Mouse (Mus musculus): ENCODE results near the gene Bex1. TPM values are rescaled to one million over a fixed set of nuclear protein-coding genes. Genes with fewer than 3 reads are reported as not detected.
"Not testable (repeated sequence)": the region's sequence is repeated elsewhere in the genome, so short reads cannot be mapped to it uniquely, and the experiment has no call there.

Bex1 gene
- polyA plus RNA-seq (2015; fragmentation: Nextera tagmentation; extraction: Ambion mirVana), result 187 and 201 TPM in 2 replicates

DNA sequence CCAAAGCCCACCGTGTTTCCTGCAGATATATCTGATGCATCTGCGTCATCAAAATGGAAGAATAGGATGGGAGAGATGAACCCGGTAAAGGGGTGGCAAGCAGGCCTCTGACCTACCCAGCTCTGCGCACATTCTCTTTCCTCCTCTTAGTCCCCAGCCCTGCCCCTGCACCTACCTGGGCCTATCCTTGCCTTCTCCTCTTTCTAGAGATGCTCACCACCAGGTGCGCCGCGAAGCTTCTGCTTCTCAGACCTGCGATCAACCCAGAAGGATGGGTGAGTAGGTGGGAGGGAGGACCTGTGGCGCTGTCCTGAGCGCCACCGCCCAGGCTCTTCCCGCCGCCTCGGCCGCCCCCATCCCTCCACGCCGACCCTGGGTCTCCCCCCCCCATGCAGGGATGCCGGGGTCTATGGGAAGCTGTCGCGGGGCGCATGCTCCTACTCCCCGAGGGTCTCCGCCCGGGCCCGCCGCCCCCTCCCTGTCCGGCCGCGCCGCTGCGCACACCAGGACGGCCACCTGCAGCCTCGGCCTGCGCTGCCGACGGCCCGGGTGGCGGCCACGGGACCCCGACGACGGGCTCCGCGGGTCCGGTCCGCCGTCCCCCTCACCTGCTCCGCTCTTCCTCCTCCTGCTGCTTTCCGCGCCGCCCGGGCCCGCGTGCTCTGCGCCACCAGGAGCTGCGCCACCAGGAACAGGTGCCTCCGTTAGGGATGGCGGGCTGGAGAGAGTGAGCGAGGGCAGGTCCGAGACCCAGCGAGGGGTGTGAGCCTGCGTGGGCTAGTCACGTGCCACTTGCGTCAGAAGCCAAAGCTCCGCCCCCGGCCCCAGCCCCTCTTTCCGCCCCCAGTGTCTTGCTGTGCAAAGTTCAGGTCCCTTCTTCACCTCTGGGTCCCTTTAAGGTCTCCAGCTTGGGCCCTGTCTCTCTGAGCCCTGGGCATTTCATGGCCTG is at the start of gene Bex1, which contains the start of gene Tceal7:
TSS of gene Bex1 (minus strand) at position 785 of the 949 bp plus-strand sequence.
TSS of gene Tceal7 (plus strand) at position 51 of the 949 bp plus-strand sequence.
- Histone ChIP-seq H3K4me2 (peak within 1 kb of the TSS; percentile 5; the same call in 1 of the 2 replicates), H3K4me3 (replicated peaks) (peak within 1 kb of the TSS; percentile 34)
- H3K9me3 ChIP-seq (replicated peaks); H3K4me1 ChIP-seq (replicated peaks); H3K36me3 ChIP-seq (replicated peaks); H3K27me3 ChIP-seq; H3K27ac ChIP-seq (replicated peaks); H3K9ac ChIP-seq: not testable (repeated sequence)
- peak; percentile 81 for ATAC-seq (ENCODE audit: insufficient read depth)
- 25% methylated on average over 19 of the region's 67 CpGs for WGBS (ENCODE audit: insufficient replicate concordance)

- ATAC-seq (ENCODE audit: insufficient read depth), result peak; percentile 87
- Histone ChIP-seq H3K9ac (no peak overlapping the region), H3K36me3 (replicated peaks) (peaks cover 4% of the 10 kb centered on the region; the same call in 1 of the 2 replicates), H3K27me3 (no peaks in the 10 kb centered on the region), H3K4me3 (replicated peaks) (no peak overlapping the region), H3K9me3 (replicated peaks) (no peaks in the 10 kb centered on the region), H3K27ac (replicated peaks) (no peak overlapping the region; the same call in 1 of the 2 replicates), H3K4me1 (replicated peaks) (peaks cover 10% of the 10 kb centered on the region), H3K4me2 (peak overlapping the region; percentile 23; the same call in 1 of the 2 replicates)
- 28% methylated on average over 6 of the region's 6 CpGs for WGBS (ENCODE audit: insufficient replicate concordance)
Observed at GRCm38 (mm10) chrX:136252023-136252729, 36.9 kb upstream of the Bex1 start.

- Histone ChIP-seq H3K36me3 (replicated peaks) (peaks cover 4% of the 10 kb centered on the region; the same call in 1 of the 2 replicates), H3K9me3 (replicated peaks) (no peaks in the 10 kb centered on the region), H3K27ac (replicated peaks) (no peak overlapping the region), H3K27me3 (no peaks in the 10 kb centered on the region), H3K4me2 (no peak overlapping the region), H3K4me1 (replicated peaks) (peaks cover 10% of the 10 kb centered on the region), H3K9ac (no peak overlapping the region), H3K4me3 (replicated peaks) (no peak overlapping the region)
- WGBS (ENCODE audit: insufficient replicate concordance), result 59% methylated on average over 7 of the region's 7 CpGs
- ATAC-seq (ENCODE audit: insufficient read depth), result no peak
Observed at GRCm38 (mm10) chrX:136249671-136250070, 34.4 kb upstream of the Bex1 start.

DNA sequence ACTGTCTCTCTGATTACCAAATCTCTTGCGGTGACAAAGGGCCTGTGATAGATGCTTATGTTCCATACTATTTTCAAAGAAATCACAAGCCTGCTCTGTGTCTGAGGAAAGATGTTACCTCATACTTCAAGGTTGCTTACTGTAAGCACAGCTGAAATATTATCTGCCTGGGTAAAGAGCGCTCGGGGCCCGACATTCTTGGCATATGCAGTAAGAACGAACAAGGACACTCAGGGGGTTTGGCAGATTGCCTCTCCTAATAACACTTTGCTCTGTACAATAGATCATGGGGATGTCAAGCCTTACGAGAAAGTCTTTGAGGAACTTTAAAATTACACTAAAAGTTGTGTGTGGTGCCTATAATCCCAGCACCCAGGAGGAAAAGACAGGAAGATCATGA is 33.5 kb upstream of the Bex1 start:
- no peak overlapping the region for H3K4me3 ChIP-seq (replicated peaks)
- peaks cover 10% of the 10 kb centered on the region for H3K4me1 ChIP-seq (replicated peaks)
- H3K27ac ChIP-seq (replicated peaks), result no peak overlapping the region
- WGBS (ENCODE audit: insufficient replicate concordance), result 78% methylated on average over 6 of the region's 6 CpGs
- H3K27me3 ChIP-seq, result no peaks in the 10 kb centered on the region
- no peak for ATAC-seq (ENCODE audit: insufficient read depth)
- H3K9ac ChIP-seq, result no peak overlapping the region
- H3K4me2 ChIP-seq, result no peak overlapping the region
- no peaks in the 10 kb centered on the region for H3K9me3 ChIP-seq (replicated peaks)
- peaks cover 4% of the 10 kb centered on the region; the same call in 1 of the 2 replicates for H3K36me3 ChIP-seq (replicated peaks)

DNA sequence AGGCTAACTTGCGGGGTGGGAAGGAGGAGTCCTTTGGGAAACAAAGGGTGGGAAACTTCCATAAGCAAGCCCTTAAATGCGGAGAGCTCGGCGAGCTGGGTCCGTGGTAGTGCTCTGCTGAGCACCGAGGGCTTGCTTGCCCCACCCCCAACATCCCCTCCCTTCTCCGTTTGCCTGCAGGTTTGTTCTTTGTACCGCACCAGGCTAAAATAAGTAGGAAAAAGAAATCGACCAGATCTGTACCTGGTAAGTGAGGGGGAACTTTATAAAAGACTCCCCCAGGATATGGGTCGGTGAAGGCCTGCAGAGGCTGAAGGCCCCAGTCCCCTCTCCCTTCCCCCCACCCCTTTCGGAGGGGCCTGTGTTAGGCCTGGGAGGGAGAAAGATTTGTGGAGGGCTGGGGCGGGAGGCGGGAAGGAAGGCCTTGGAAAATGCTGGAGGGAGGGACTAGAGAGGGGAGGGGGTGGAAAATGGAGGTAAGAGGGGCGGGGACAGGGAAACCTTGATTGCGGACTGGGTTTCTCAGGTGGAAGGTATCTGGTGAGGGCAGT is 30.3 kb upstream of the Bex1 start:
- Histone ChIP-seq H3K9me3 (replicated peaks) (no peaks in the 10 kb centered on the region), H3K4me2 (peak overlapping the region; percentile 73), H3K27ac (replicated peaks) (peak overlapping the region; percentile 55), H3K4me1 (replicated peaks) (no peaks in the 10 kb centered on the region; the same call in 1 of the 2 replicates), H3K36me3 (replicated peaks) (peaks cover 4% of the 10 kb centered on the region; the same call in 1 of the 2 replicates), H3K9ac (peak overlapping the region; percentile 46), H3K27me3 (no peaks in the 10 kb centered on the region), H3K4me3 (replicated peaks) (peak overlapping the region; percentile 63)
- peak; percentile 69 for ATAC-seq (ENCODE audit: insufficient read depth)
- 13% methylated on average over 15 of the region's 15 CpGs for WGBS (ENCODE audit: insufficient replicate concordance)

GRCm38 (mm10) chrX:136244574-136245229 is 29.4 kb upstream of the Bex1 start, which contains the start of gene Tceal9:
Gene Tceal9 (plus strand): TSS chrX:136245079.
- WGBS (ENCODE audit: insufficient replicate concordance), result 17% methylated on average over 20 of the region's 20 CpGs
- Histone ChIP-seq H3K36me3 (replicated peaks) (peaks cover 4% of the 10 kb centered on the region; the same call in 1 of the 2 replicates), H3K9ac (peak within 1 kb of the TSS; percentile 46), H3K9me3 (replicated peaks) (no peaks in the 10 kb centered on the region), H3K27me3 (no peaks in the 10 kb centered on the region), H3K4me1 (replicated peaks) (no peaks in the 10 kb centered on the region; the same call in 1 of the 2 replicates), H3K27ac (replicated peaks) (peak within 1 kb of the TSS; percentile 55), H3K4me3 (replicated peaks) (peak within 1 kb of the TSS; percentile 63), H3K4me2 (peak within 1 kb of the TSS; percentile 73)
- peak; percentile 88 for ATAC-seq (ENCODE audit: insufficient read depth)

DNA sequence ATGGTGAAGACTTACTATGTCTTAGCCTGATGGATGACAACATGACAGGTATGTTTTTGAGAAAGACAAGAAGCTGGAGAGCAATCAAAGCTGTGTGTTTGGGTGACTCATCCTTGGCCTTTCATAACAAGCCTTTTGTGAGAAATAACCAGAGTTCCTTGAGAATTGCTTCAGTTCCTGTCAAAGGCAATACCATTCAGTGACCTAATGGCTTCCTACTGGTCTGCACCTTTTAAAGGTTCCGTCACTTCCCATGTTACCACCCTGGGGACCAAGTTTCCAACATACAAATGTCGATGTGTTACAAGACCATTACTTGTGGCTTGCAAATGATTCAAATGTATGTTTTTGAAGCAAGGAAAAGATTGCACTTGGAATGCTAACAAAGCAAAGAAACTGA is 27.9 kb upstream of the Bex1 start:
- H3K9ac ChIP-seq, result no peak overlapping the region
- no peak overlapping the region for H3K4me2 ChIP-seq
- ATAC-seq (ENCODE audit: insufficient read depth), result no peak
- 74% methylated on average over 2 of the region's 2 CpGs for WGBS (ENCODE audit: insufficient replicate concordance)
- no peak overlapping the region for H3K4me3 ChIP-seq (replicated peaks)
- H3K27ac ChIP-seq (replicated peaks), result no peak overlapping the region
- H3K27me3 ChIP-seq, result no peaks in the 10 kb centered on the region
- H3K36me3 ChIP-seq (replicated peaks), result peaks cover 4% of the 10 kb centered on the region; the same call in 1 of the 2 replicates
- no peaks in the 10 kb centered on the region; the same call in 1 of the 2 replicates for H3K4me1 ChIP-seq (replicated peaks)
- no peaks in the 10 kb centered on the region for H3K9me3 ChIP-seq (replicated peaks)

DNA sequence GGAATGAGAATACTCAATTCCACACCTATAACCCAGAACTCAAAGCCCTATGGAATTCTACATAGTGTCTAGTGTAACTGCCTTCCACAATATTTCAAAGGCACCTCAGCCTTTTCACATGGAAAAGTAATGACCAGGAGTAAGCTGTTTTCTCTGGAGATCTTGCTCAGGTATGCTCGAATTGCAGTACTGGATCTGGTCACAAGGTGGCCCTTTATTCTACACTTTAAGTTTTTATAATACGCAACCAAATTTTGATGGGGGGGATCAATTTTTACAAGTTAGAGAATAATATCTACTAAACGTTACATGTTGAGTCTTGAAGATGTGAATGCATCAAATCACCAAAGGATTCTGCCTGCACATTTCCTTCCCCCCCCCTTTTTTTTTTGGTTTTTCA is 22.8 kb upstream of the Bex1 start:
- Histone ChIP-seq H3K27me3 (no peaks in the 10 kb centered on the region), H3K4me2 (no peak overlapping the region), H3K27ac (replicated peaks) (no peak overlapping the region), H3K36me3 (replicated peaks) (no peaks in the 10 kb centered on the region), H3K9ac (no peak overlapping the region), H3K4me3 (replicated peaks) (no peak overlapping the region), H3K9me3 (replicated peaks) (no peaks in the 10 kb centered on the region), H3K4me1 (replicated peaks) (no peaks in the 10 kb centered on the region)
- ATAC-seq (ENCODE audit: insufficient read depth), result no peak
- 42% methylated on average over 3 of the region's 3 CpGs for WGBS (ENCODE audit: insufficient replicate concordance)

GRCm38 (mm10) chrX:136227768-136228167 is 12.5 kb upstream of the Bex1 start:
- Histone ChIP-seq H3K4me1 (replicated peaks) (no peaks in the 10 kb centered on the region), H3K4me2 (no peak overlapping the region), H3K4me3 (replicated peaks) (no peak overlapping the region), H3K36me3 (replicated peaks) (no peaks in the 10 kb centered on the region), H3K27me3 (no peaks in the 10 kb centered on the region), H3K27ac (replicated peaks) (no peak overlapping the region), H3K9me3 (replicated peaks) (no peaks in the 10 kb centered on the region), H3K9ac (no peak overlapping the region)
- WGBS (ENCODE audit: insufficient replicate concordance), result 57% methylated on average over 5 of the region's 5 CpGs
- ATAC-seq (ENCODE audit: insufficient read depth), result no peak

- Histone ChIP-seq H3K27me3 (no peaks in the 10 kb centered on the region), H3K4me1 (replicated peaks) (no peaks in the 10 kb centered on the region), H3K4me3 (replicated peaks) (no peak overlapping the region), H3K4me2 (no peak overlapping the region), H3K9me3 (replicated peaks) (no peaks in the 10 kb centered on the region), H3K9ac (no peak overlapping the region), H3K27ac (replicated peaks) (no peak overlapping the region), H3K36me3 (replicated peaks) (no peaks in the 10 kb centered on the region)
- ATAC-seq (ENCODE audit: insufficient read depth), result no peak
- 57% methylated on average over 6 of the region's 6 CpGs for WGBS (ENCODE audit: insufficient replicate concordance)
Observed at GRCm38 (mm10) chrX:136223714-136224113, 8.4 kb upstream of the Bex1 start.

All from liver, embryonic 15.5 days (tissue).